Mouse (Mus musculus): ENCODE measurements around the gene Kcnh7.

DNA sequence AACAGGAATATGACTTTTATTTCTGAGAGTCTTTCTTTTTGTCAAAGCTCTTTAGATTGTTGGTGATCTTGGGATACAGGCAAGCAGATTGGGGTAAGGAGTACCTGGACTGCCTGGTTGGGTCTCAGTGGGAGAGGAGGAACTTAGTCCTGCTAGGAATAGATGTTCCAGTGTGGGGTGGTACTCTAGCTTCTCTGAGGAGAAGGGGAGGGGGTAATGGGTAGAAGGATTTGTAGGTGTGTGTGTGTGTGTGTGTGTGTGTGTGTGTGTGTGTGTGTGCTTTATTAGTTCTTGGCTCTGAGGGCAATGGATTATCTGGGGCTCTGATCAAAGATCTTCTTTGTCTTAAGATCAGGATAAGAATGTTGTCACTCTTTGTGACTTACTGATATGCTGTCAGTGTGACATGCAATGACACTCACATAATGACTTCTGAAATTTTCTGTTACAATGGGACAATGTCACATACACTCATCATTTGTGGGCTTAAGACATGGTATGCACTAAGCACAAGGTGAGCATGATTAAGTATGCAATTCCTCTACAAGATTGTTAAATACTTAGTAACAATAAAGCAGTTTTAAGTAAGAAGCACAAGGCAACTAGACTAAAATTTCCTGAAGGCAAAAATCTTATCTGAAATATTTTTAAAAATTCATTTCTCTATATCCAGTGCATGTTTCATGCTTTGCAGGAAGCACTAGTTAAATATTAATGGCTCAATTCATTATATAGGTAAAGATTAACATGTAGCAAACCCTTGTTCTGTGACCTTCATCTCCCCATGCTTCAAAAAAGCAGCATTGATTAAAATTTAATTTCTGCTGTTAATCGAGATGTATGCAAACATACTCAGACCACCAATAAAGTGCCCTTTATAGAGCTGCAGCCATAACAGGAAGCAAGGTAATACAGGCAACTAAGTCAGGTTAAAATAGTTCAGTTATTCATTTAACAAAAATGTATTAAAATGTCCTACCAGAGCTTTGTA, 281.4 kb downstream of the Kcnh7 start:
- TF ChIP-seq EP300 (IDR thresholded peaks at IDR 0.05), result no peak
- no peak for TF ChIP-seq CTCF (IDR thresholded peaks at IDR 0.05)
